Comparison of ENCODE assay signal across 12 mouse cellular contexts in the genomic region with DNA sequence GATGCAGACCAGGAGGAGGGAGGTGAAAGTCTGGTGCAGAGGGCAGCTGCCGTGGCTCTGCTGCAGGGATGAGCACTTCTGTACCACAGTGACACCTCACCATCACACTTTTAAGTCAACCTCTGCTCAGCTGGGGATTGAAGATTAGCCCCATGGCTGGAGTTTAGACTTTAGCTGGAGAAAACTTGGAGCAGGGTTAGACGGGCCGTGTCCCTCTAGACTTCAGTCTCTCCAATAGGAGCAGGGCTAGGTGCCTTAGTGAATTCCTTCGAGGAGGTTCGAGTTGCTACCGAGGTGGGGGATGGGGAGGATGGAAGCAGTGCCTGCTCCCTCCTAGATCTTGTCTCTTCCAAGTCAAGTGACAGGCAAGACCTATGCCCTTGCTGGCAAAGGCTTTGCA. TPM values are rescaled to one million over a fixed set of nuclear protein-coding genes. Genes with fewer than 3 reads are reported as not detected.
A peak's percentile ranks its signal among the peaks of the same experiment; 100 is the strongest.
DNase-seq lines count a peak whose midpoint lies in the region; ATAC-seq and TF ChIP-seq lines count a peak whose summit lies in the region.
"Had no signal": no experiment of that assay in that cellular context is flagged by ENCODE, and none has a peak within 500 bp of the region (broad histone marks: within the 10 kb centered on the region; RNA-seq: fewer than 3 reads in every experiment).

No protein-coding gene starts in this region.

- no peaks in the 10 kb centered on the region for H3K9me3 ChIP-seq in intestine, postnatal 0 days (ENCODE audit: control insufficient read depth)
- no peaks in the 10 kb centered on the region for H3K9me3 ChIP-seq in intestine, embryonic 15.5 days
- H3K9me3 ChIP-seq in embryonic facial prominence, embryonic 10.5 days, result no peaks in the 10 kb centered on the region
- no peaks in the 10 kb centered on the region for H3K9me3 ChIP-seq in liver, embryonic 14.5 days (ENCODE audit: control insufficient read depth, low read length)
- H3K9me3 ChIP-seq in hindbrain, embryonic 11.5 days (ENCODE audit: control insufficient read depth, low read length), result no peaks in the 10 kb centered on the region

- no peak overlapping the region for H3K9ac ChIP-seq in intestine, postnatal 0 days (ENCODE audit: low read depth, low read length)
- H3K9ac ChIP-seq in intestine, embryonic 15.5 days, result no peak overlapping the region
- H3K9ac ChIP-seq in liver, embryonic 14.5 days (replicated peaks), result peak overlapping the region; percentile 76
- H3K9ac ChIP-seq in hindbrain, embryonic 11.5 days (ENCODE audit: low read depth, low read length), result no peak overlapping the region

- peaks cover 9% of the 10 kb centered on the region; the same call in 1 of the 2 replicates for H3K4me1 ChIP-seq in intestine, postnatal 0 days (replicated peaks; ENCODE audit: control insufficient read depth, insufficient read depth, low read length)
- H3K4me1 ChIP-seq in intestine, embryonic 15.5 days (replicated peaks), result peaks cover 52% of the 10 kb centered on the region
- peaks cover 71% of the 10 kb centered on the region for H3K4me1 ChIP-seq in embryonic facial prominence, embryonic 10.5 days
- peaks cover 2% of the 10 kb centered on the region; the same call in 1 of the 2 replicates for H3K4me1 ChIP-seq in kidney, adult 2 months (ENCODE audit: control insufficient read depth, insufficient read depth, low read length)
- peaks cover 65 to 78% of the 10 kb centered on the region in 2 experiments for H3K4me1 ChIP-seq in liver, embryonic 14.5 days (replicated peaks; ENCODE audit: control insufficient read depth in 2 of 2, insufficient read depth in 2 of 2, low read length in 1 of 2)
- no peaks in the 10 kb centered on the region for H3K4me1 ChIP-seq in hindbrain, embryonic 11.5 days (replicated peaks; ENCODE audit: control insufficient read depth, insufficient read depth, low read length)

- TF ChIP-seq CTCF in intestine, postnatal 0 days (IDR thresholded peaks at IDR 0.05; ENCODE audit: low read depth), result no peak
- TF ChIP-seq CTCF in kidney, adult 2 months (conservative IDR thresholded peaks at IDR 0.05; ENCODE audit: insufficient read depth, insufficient read length, low read depth, low read length), result no peak
- TF ChIP-seq CTCF in liver, embryonic 14.5 days (IDR thresholded peaks at IDR 0.05; ENCODE audit: low read depth), result no peak

- peak; percentile 93 for TF ChIP-seq POLR2A in kidney, adult 2 months (IDR thresholded peaks at IDR 0.05; ENCODE audit: low read depth, low read length)

- no peak for DNase-seq in embryonic facial prominence, embryonic 10.5 days (ENCODE audit: low spot score)
- DNase-seq in kidney, adult 2 months, result peak; percentile 96
- no peak for DNase-seq in liver, embryonic 14.5 days (ENCODE audit: low read depth in 3 of 3, low spot score in 3 of 3)
- no peak for DNase-seq in right cerebral cortex, postnatal 14 days
- DNase-seq in hindbrain, embryonic 11.5 days (ENCODE audit: low spot score), result no peak
- DNase-seq in cerebellum, postnatal 4 days (ENCODE audit: low spot score in 2 of 2), result no peak
- DNase-seq: gastrocnemius, postnatal 14 days; thymus, postnatal 4 days had no signal

- TF ChIP-seq EP300 in liver, embryonic 14.5 days (IDR thresholded peaks at IDR 0.05; ENCODE audit: low read depth), result no peak

- H3K27me3 ChIP-seq in intestine, postnatal 0 days (replicated peaks; ENCODE audit: control insufficient read depth, insufficient read depth, low read length), result no peaks in the 10 kb centered on the region
- H3K27me3 ChIP-seq in intestine, embryonic 15.5 days (replicated peaks), result no peaks in the 10 kb centered on the region
- peaks cover 3% of the 10 kb centered on the region; the same call in 1 of the 2 replicates for H3K27me3 ChIP-seq in embryonic facial prominence, embryonic 10.5 days (replicated peaks; ENCODE audit: low read depth, poor library complexity, severe bottlenecking)
- no peaks in the 10 kb centered on the region for H3K27me3 ChIP-seq in kidney, adult 2 months (replicated peaks; ENCODE audit: control insufficient read depth, insufficient read depth, low read length)
- H3K27me3 ChIP-seq in liver, embryonic 14.5 days (ENCODE audit: control insufficient read depth, insufficient read depth, low read length), result no peaks in the 10 kb centered on the region
- H3K27me3 ChIP-seq in hindbrain, embryonic 11.5 days (ENCODE audit: control insufficient read depth, insufficient read depth, low read length), result no peaks in the 10 kb centered on the region

- no peak for ATAC-seq in intestine, postnatal 0 days
- ATAC-seq in intestine, embryonic 15.5 days, result no peak
- ATAC-seq in liver, embryonic 14.5 days (ENCODE audit: insufficient read depth), result no peak
- ATAC-seq in hindbrain, embryonic 11.5 days (ENCODE audit: low FRiP score), result no peak
- ATAC-seq: activated CD4-positive, CD25-positive, alpha-beta regulatory T cell, adult 4 months had no signal

- peak overlapping the region; percentile 21 for H3K4me3 ChIP-seq in intestine, postnatal 0 days (ENCODE audit: low read depth, low read length)
- no peak overlapping the region for H3K4me3 ChIP-seq in intestine, embryonic 15.5 days (replicated peaks)
- no peak overlapping the region for H3K4me3 ChIP-seq in embryonic facial prominence, embryonic 10.5 days
- peak overlapping the region; percentile 52 for H3K4me3 ChIP-seq in kidney, adult 2 months (ENCODE audit: insufficient read depth, low read depth, low read length)
- H3K4me3 ChIP-seq in liver, embryonic 14.5 days (ENCODE audit: insufficient read depth in 1 of 2, low read depth in 2 of 2, low read length in 2 of 2), result peak overlapping the region; percentile 46 to 50
- H3K4me3 ChIP-seq in hindbrain, embryonic 11.5 days (ENCODE audit: low read depth, low read length), result no peak overlapping the region

- WGBS in intestine, postnatal 0 days, result 37% methylated on average over 6 of the region's 6 CpGs
- 47% methylated on average over 6 of the region's 6 CpGs for WGBS in intestine, embryonic 15.5 days
- 46% methylated on average over 6 of the region's 6 CpGs for WGBS in embryonic facial prominence, embryonic 10.5 days
- 34% methylated on average over 6 of the region's 6 CpGs for WGBS in kidney, adult 2 months
- WGBS in liver, embryonic 14.5 days (ENCODE audit: insufficient replicate concordance), result 43% methylated on average over 6 of the region's 6 CpGs
- WGBS in hindbrain, embryonic 11.5 days, result 52% methylated on average over 6 of the region's 6 CpGs

- H3K36me3 ChIP-seq in intestine, postnatal 0 days (ENCODE audit: control insufficient read depth, insufficient read depth), result no peaks in the 10 kb centered on the region
- H3K36me3 ChIP-seq in intestine, embryonic 15.5 days, result no peaks in the 10 kb centered on the region
- no peaks in the 10 kb centered on the region for H3K36me3 ChIP-seq in embryonic facial prominence, embryonic 10.5 days (replicated peaks)
- no peaks in the 10 kb centered on the region for H3K36me3 ChIP-seq in kidney, adult 2 months (ENCODE audit: control insufficient read depth, insufficient read depth, low read length)
- H3K36me3 ChIP-seq in liver, embryonic 14.5 days (replicated peaks; ENCODE audit: control insufficient read depth, insufficient read depth, low read depth), result no peaks in the 10 kb centered on the region
- no peaks in the 10 kb centered on the region for H3K36me3 ChIP-seq in hindbrain, embryonic 11.5 days (ENCODE audit: control insufficient read depth, insufficient read depth, low read length)

- peak overlapping the region; percentile 54 for H3K4me2 ChIP-seq in intestine, postnatal 0 days (replicated peaks; ENCODE audit: low read depth)
- H3K4me2 ChIP-seq in intestine, embryonic 15.5 days (replicated peaks), result no peak overlapping the region; the same call in 1 of the 2 replicates
- H3K4me2 ChIP-seq in liver, embryonic 14.5 days (ENCODE audit: low read depth), result peak overlapping the region; percentile 68
- H3K4me2 ChIP-seq in hindbrain, embryonic 11.5 days (replicated peaks; ENCODE audit: low read depth, low read length), result no peak overlapping the region

- no peak overlapping the region for H3K27ac ChIP-seq in intestine, postnatal 0 days (ENCODE audit: low read depth, low read length)
- no peak overlapping the region for H3K27ac ChIP-seq in intestine, embryonic 15.5 days
- peak overlapping the region; percentile 14; the same call in 1 of the 2 replicates for H3K27ac ChIP-seq in embryonic facial prominence, embryonic 10.5 days (replicated peaks)
- H3K27ac ChIP-seq in kidney, adult 2 months (ENCODE audit: insufficient read depth, low read depth, low read length), result peak overlapping the region; percentile 88
- peak overlapping the region; percentile 77 for H3K27ac ChIP-seq in liver, embryonic 14.5 days
- H3K27ac ChIP-seq in hindbrain, embryonic 11.5 days (ENCODE audit: low read depth, low read length), result no peak overlapping the region
- H3K27ac ChIP-seq: macrophage had no signal

RNA-seq across cellular contexts. Expression of gene Aqp1, which starts 1.8 kb away (rescaled TPM):
- 19.0 and 20.4 TPM in 2 replicates for polyA plus RNA-seq in intestine, postnatal 0 days (2015; fragmentation: Nextera tagmentation; extraction: Ambion mirVana)
- polyA plus RNA-seq in intestine, embryonic 15.5 days (2015; fragmentation: Nextera tagmentation; extraction: Ambion mirVana), result 16.4 and 20.0 TPM in 2 replicates
- 0.29 and 0.76 TPM in 2 replicates for polyA plus RNA-seq in embryonic facial prominence, embryonic 10.5 days (2016; fragmentation: Nextera tagmentation; extraction: Ambion mirVana)
- polyA plus RNA-seq in kidney, adult 2 months (2012; rRNA removed), result 1,148 and 1,467 TPM in 2 replicates
- 58.3 and 59.3 TPM in 2 replicates for polyA plus RNA-seq in liver, embryonic 14.5 days (2012; rRNA removed)
- polyA plus RNA-seq in liver, embryonic 14.5 days (2014; fragmentation: Nextera tagmentation; extraction: Ambion mirVana), result 13.2 and 15.1 TPM in 2 replicates
- polyA plus RNA-seq in hindbrain, embryonic 11.5 days (2014; fragmentation: Nextera tagmentation; extraction: Ambion mirVana), result 0.46 and 0.56 TPM in 2 replicates
- polyA plus RNA-seq: macrophage had no signal

RNA-seq across cellular contexts. Expression of gene Ghrhr, which starts 38.0 kb away (rescaled TPM):
- 0.17 TPM in 1 of 2 replicates, not detected in the other for polyA plus RNA-seq in intestine, postnatal 0 days (2015; fragmentation: Nextera tagmentation; extraction: Ambion mirVana)
- 0.23 and 0.34 TPM in 2 replicates for polyA plus RNA-seq in intestine, embryonic 15.5 days (2015; fragmentation: Nextera tagmentation; extraction: Ambion mirVana)
- not detected in 2 replicates for polyA plus RNA-seq in embryonic facial prominence, embryonic 10.5 days (2016; fragmentation: Nextera tagmentation; extraction: Ambion mirVana)
- polyA plus RNA-seq in kidney, adult 2 months (2012; rRNA removed), result 0.36 and 0.61 TPM in 2 replicates
- 0.02 and 0.03 TPM in 2 replicates for polyA plus RNA-seq in liver, embryonic 14.5 days (2012; rRNA removed)
- polyA plus RNA-seq in liver, embryonic 14.5 days (2014; fragmentation: Nextera tagmentation; extraction: Ambion mirVana), result not detected in 2 replicates
- polyA plus RNA-seq in hindbrain, embryonic 11.5 days (2014; fragmentation: Nextera tagmentation; extraction: Ambion mirVana), result not detected in 2 replicates
- polyA plus RNA-seq: activated CD4-positive, CD25-positive, alpha-beta regulatory T cell, adult 4 months; macrophage had no signal

Comparison
In these comparisons a context has a peak if more than half of its experiments do, and no peak if none do; other contexts are left out.
1. H3K4me2 ChIP-seq: peak in intestine, postnatal 0 days (single experiment) and liver, embryonic 14.5 days (single experiment); none in intestine, embryonic 15.5 days (single experiment) and hindbrain, embryonic 11.5 days (single experiment).
2. H3K4me3 ChIP-seq: peak in intestine, postnatal 0 days (single experiment), kidney, adult 2 months (single experiment) and liver, embryonic 14.5 days (2 of 2); none in intestine, embryonic 15.5 days (single experiment), embryonic facial prominence, embryonic 10.5 days (single experiment) and hindbrain, embryonic 11.5 days (single experiment).
3. H3K27ac ChIP-seq: peak in embryonic facial prominence, embryonic 10.5 days (single experiment), kidney, adult 2 months (single experiment) and liver, embryonic 14.5 days (single experiment); none in intestine, postnatal 0 days (single experiment), intestine, embryonic 15.5 days (single experiment) and hindbrain, embryonic 11.5 days (single experiment).
4. RNA of gene Aqp1, which starts 1.8 kb away (polyA plus RNA-seq): 1,148 to 1,467 TPM in kidney, adult 2 months; 13.2 to 59.3 TPM in liver, embryonic 14.5 days, 19.0 to 20.4 TPM in intestine, postnatal 0 days, 16.4 to 20.0 TPM in intestine, embryonic 15.5 days, 0.29 to 0.76 TPM in embryonic facial prominence, embryonic 10.5 days and 0.46 to 0.56 TPM in hindbrain, embryonic 11.5 days; every median in the first group is over 10 times any median in the second.